Mouse (Mus musculus): Measurements from ENCODE around the gene Drg2. TPM values are rescaled to one million over a fixed set of nuclear protein-coding genes. Genes with fewer than 3 reads are reported as not detected.

Drg2 gene
- polyA plus RNA-seq (2017; shearing (Covaris generic)): 41.8 TPM

DNA sequence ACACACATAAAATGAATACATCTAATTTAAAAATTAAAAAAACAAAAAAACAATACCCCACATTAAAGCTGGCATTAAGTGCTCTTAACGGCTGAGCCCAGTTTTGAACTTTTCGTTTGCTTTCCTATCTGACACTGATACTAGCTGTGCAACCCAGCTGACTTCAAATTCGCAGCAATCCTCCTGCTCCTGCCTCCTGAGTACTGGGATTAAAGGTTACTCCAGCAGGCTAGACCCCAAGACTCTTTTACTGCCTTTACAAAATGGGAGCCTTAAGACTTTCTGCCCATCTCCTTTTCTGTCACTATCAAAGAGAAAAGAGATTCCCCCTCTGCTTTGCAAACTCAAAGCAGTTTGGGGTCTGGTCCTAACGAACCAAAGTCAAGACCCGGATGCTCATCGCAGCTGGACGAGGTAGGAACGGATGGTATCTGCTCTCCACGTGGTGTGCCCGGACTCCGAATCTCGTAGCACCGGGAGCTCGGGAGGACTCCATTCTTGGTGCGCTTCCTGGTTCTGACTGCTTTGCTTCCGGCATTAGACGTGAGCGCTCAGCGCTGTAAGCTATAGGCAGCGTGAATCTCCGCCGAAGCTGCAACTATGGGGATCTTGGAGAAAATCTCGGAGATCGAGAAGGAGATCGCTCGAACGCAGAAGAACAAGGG lies at the start of gene Drg2:
TSS of gene Drg2 (plus strand) at position 512 of the 665 bp plus-strand sequence.

DNA sequence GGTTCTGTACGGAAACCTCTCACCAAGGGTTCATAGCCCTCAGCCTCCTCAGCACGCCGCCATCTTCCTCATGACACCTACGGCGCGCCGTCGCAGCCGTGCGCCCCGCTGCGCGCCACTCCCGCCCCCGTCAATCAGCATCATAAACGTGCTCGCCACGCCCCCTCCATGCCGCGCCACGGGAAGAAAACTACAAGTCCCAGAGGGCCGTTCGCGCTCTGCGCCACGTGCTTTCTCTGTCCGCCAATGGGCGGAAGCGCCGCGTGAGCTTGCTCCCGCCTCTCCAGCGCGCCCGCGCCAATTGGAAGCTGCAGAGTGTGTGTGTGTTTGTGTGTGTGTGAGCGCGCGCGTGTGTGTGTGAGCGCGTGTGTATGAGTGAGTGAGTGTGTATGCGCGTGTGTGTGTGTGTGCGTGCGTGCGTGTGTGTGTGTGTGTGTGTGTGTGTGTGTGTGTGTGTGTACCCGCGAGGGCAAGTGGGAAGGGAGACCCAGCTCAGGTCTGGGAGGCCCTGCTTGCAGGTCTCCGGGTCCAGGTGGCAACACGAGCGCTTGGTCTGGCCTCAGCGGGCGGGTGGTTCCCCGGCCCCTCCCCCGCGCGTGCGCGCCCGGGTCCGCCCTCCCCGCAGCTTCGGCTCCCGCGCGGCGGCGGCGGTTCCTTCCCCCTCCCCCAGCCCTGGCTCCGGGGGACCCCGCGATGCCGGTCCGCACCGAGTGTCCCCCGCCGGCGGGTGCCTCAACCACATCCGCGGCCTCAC lies 37.3 kb upstream of the Drg2 start, which contains the start of gene Gid4:
TSS of gene Gid4 (plus strand) at position 183 of the 754 bp plus-strand sequence.

DNA sequence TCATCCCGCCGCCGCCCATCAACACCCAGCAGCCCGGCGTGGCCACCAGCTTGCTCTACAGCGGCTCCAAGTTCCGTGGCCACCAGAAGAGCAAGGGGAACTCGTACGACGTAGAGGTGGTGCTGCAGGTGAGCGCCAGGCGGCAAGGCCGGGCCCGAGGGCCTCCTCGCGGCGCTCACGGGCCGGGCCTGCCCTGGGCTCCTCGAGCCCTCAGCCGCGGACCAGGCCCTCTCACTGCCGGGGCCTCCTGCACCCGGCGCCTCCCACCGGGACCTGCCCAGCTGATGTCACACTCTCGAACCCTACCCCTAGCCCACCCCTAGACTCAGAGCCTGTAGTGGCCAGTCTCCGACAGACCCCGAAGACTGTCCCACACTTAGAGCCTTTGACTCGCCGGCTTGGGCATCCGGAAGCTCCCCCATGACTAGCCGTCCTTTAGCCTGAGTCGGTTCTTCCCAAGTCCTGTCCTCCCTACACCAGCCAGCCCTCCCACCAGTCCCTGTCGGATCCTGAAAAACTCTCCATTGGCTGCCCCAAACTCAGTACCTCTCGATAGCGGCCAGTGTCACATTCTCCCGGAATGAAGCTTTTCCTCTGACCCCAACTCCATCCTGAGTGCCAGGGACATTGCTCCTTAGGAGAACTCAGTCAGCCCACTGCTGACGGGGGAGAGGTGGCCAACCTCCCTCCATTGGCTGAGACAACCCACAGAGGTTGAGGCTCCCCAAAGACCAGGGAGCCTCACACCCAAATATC lies 36.5 kb upstream of the Drg2 start, which contains the start of gene Atpaf2:
TSS of gene Atpaf2 (minus strand) at position 741 of the 756 bp plus-strand sequence.

DNA sequence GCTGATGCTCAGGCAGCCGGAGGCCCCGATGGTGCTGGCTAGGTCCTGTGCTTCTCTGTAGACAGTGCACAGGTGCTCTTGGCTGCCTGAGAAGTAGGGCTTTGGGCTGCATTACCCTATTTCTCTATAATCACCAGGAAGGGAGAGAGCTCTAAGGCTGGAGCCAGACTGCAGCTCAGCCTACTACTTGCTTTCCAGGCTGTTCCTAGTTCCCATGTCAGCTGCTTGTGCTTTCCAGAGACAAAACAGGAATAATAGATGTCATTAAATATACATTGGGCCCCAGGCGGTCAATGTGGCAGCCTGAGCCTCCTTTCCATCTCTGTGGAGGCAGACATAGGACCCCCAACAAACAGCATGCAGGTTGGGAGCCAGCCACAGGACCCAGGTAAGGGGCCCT lies 14.6 kb downstream of the Drg2 start, which contains the start of gene Myo15:
TSS of gene Myo15 (plus strand) at position 301 of the 400 bp plus-strand sequence.

Other genes with a start within 250 kb of the Drg2 start
- 55.7 TPM for gene Srebf1, start 232.0 kb upstream of the Drg2 start, polyA plus RNA-seq (2017; shearing (Covaris generic))
- gene Tom1l2, start 101.7 kb upstream of the Drg2 start, polyA plus RNA-seq (2017; shearing (Covaris generic)): 35.9 TPM
- 2.0 TPM for gene Drc3, start 101.3 kb upstream of the Drg2 start, polyA plus RNA-seq (2017; shearing (Covaris generic))
- gene Gid4, start 37.4 kb upstream of the Drg2 start, polyA plus RNA-seq (2017; shearing (Covaris generic)): 33.1 TPM
- 34.6 TPM for gene Atpaf2, start 36.1 kb upstream of the Drg2 start, polyA plus RNA-seq (2017; shearing (Covaris generic))
- not detected for gene Myo15, start 14.7 kb downstream of the Drg2 start, polyA plus RNA-seq (2017; shearing (Covaris generic))
- gene Alkbh5, start 81.8 kb downstream of the Drg2 start, polyA plus RNA-seq (2017; shearing (Covaris generic)): 51.4 TPM
- 41.7 TPM for gene Llgl1, start 245.1 kb downstream of the Drg2 start, polyA plus RNA-seq (2017; shearing (Covaris generic))

Measured in naive thymus-derived CD4-positive, alpha-beta T cell, adult 5 months (primary cell).